Comparison of ENCODE assay signal across 8 mouse cellular contexts in the genomic region with DNA sequence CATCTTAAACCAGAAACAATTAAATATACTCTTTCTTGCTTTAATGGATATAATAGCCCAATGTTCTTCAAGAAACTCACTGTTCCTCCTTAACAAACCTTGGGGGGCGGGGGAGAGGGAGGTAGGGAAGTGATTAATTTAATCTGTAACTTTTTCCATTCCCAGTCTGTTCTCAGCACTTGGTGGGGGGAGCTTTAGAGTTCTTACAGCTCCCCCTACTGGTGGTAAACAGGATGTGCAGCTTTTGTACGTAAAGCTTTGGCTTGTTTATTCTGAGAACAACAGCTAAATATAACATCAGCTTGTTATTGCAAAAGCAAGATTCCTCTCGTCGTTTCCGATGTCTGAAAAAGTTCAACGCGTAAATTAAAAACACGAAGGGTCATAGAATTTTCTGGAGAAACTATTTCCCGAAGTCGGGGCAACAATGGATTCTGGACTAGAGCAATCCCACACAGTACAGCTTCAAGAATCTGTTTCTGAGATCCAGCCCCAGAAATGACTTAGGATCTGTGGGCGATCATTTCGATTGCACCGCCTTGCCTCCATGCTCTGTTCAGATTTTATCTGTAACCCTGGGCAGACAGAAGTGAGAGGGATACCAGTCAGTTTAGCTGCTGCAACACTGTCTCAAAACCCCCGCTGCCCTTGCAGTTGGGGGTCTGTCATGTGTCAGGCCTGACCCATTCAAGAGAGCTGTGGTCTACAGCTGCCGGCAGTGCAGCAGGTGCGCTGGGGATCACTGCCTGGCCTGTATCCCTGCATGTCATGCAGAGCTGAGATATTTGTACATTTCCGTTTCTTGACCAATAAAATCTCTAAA.
DNase-seq lines count a peak whose midpoint lies in the region; ATAC-seq and TF ChIP-seq lines count a peak whose summit lies in the region.

No protein-coding gene starts in this region.

- ATAC-seq in heart, embryonic 11.5 days (replicated peaks; ENCODE audit: insufficient number of reproducible peaks, low FRiP score, low TSS enrichment) = peak; percentile 39; the same call in 1 of the 2 replicates
- ATAC-seq in limb, embryonic 14.5 days (ENCODE audit: low FRiP score, low read depth) = peak; percentile 63; the same call in 1 of the 2 replicates
- ATAC-seq in erythroid progenitor cell, adult 5-6 weeks (replicated peaks; ENCODE audit: low FRiP score, poor library complexity, severe bottlenecking) = no peak

- H3K4me3 ChIP-seq in embryonic facial prominence, embryonic 10.5 days = no peak overlapping the region
- no peak overlapping the region for H3K4me3 ChIP-seq in heart, embryonic 11.5 days (ENCODE audit: low read depth, low read length)
- no peak overlapping the region for H3K4me3 ChIP-seq in limb, embryonic 14.5 days (replicated peaks; ENCODE audit: low read length)

- peaks cover 12% of the 10 kb centered on the region for H3K27me3 ChIP-seq in embryonic facial prominence, embryonic 10.5 days (replicated peaks; ENCODE audit: low read depth, poor library complexity, severe bottlenecking)
- no peaks in the 10 kb centered on the region for H3K27me3 ChIP-seq in heart, embryonic 11.5 days (ENCODE audit: control insufficient read depth, insufficient read depth, low read length)
- no peaks in the 10 kb centered on the region for H3K27me3 ChIP-seq in limb, embryonic 14.5 days (ENCODE audit: control insufficient read depth, insufficient read depth, low read length)

- 26% methylated on average over 17 of the region's 17 CpGs for WGBS in embryonic facial prominence, embryonic 10.5 days
- 24% methylated on average over 17 of the region's 17 CpGs for WGBS in heart, embryonic 11.5 days (ENCODE audit: insufficient replicate concordance)
- 25% methylated on average over 17 of the region's 17 CpGs for WGBS in limb, embryonic 14.5 days

- H3K4me2 ChIP-seq in heart, embryonic 11.5 days = peak overlapping the region; percentile 18; the same call in 1 of the 2 replicates
- no peak overlapping the region for H3K4me2 ChIP-seq in limb, embryonic 14.5 days (replicated peaks; ENCODE audit: low read depth, low read length, severe bottlenecking)

- no peak overlapping the region for H3K9ac ChIP-seq in heart, embryonic 11.5 days (ENCODE audit: low read depth, low read length)
- no peak overlapping the region for H3K9ac ChIP-seq in limb, embryonic 14.5 days (ENCODE audit: low read depth, low read length, severe bottlenecking)

- H3K27ac ChIP-seq in embryonic facial prominence, embryonic 10.5 days (replicated peaks) = 0 out of 2 replicates have a peak overlapping the region, but pooled peaks have one; percentile 10
- H3K27ac ChIP-seq in heart, embryonic 11.5 days (ENCODE audit: low read depth, low read length) = no peak overlapping the region
- no peak overlapping the region for H3K27ac ChIP-seq in limb, embryonic 14.5 days (replicated peaks; ENCODE audit: low read depth, low read length)

- H3K4me1 ChIP-seq in embryonic facial prominence, embryonic 10.5 days = peaks cover 12% of the 10 kb centered on the region
- H3K4me1 ChIP-seq in heart, embryonic 11.5 days (ENCODE audit: control insufficient read depth, insufficient read depth, low read length) = 0 out of 2 replicates have a peak, but pooled peaks cover 2% of the 10 kb centered on the region
- peaks cover 7% of the 10 kb centered on the region for H3K4me1 ChIP-seq in limb, embryonic 14.5 days (ENCODE audit: control insufficient read depth, insufficient read depth, low read length)

- no peak for TF ChIP-seq POLR2A in limb, embryonic 14.5 days (IDR thresholded peaks at IDR 0.05; ENCODE audit: borderline replicate concordance, extremely low read depth, insufficient read depth, insufficient read length)

- DNase-seq in A20 (ENCODE audit: low read depth, low spot score) = peak; percentile 58
- peak; percentile 70 for DNase-seq in ZHBTc4 (ENCODE audit: low read depth, low spot score)
- peak; percentile 30 for DNase-seq in embryonic facial prominence, embryonic 10.5 days (ENCODE audit: low spot score)
- DNase-seq in kidney, adult 8-10 months = peak; percentile 52 to 65
- peak; percentile 76 for DNase-seq in limb, embryonic 14.5 days (ENCODE audit: low spot score)
- peak; percentile 41 for DNase-seq in neural tube, embryonic 10.5 days (ENCODE audit: extremely low spot score, low spot score)

- no peaks in the 10 kb centered on the region for H3K36me3 ChIP-seq in embryonic facial prominence, embryonic 10.5 days (replicated peaks)
- H3K36me3 ChIP-seq in heart, embryonic 11.5 days (ENCODE audit: control insufficient read depth, insufficient read depth, low read length) = no peaks in the 10 kb centered on the region
- H3K36me3 ChIP-seq in limb, embryonic 14.5 days (ENCODE audit: control insufficient read depth, insufficient read depth, low read length) = no peaks in the 10 kb centered on the region

- no peaks in the 10 kb centered on the region for H3K9me3 ChIP-seq in embryonic facial prominence, embryonic 10.5 days
- H3K9me3 ChIP-seq in heart, embryonic 11.5 days (replicated peaks; ENCODE audit: control insufficient read depth, low read length) = no peaks in the 10 kb centered on the region
- no peaks in the 10 kb centered on the region for H3K9me3 ChIP-seq in limb, embryonic 14.5 days (ENCODE audit: control insufficient read depth, low read length)
